Mouse (Mus musculus) urinary bladder, postnatal 4 days (tissue): ENCODE measurements around the gene Otub1.

Experiments used
- DNase-seq, 2 experiments: peaks; one replicate each; pipeline ENCODE4 v3.0.0; 2021 to 2022; ENCODE audit warnings: low spot score in 2 of 2

Gene Otub1

DNA sequence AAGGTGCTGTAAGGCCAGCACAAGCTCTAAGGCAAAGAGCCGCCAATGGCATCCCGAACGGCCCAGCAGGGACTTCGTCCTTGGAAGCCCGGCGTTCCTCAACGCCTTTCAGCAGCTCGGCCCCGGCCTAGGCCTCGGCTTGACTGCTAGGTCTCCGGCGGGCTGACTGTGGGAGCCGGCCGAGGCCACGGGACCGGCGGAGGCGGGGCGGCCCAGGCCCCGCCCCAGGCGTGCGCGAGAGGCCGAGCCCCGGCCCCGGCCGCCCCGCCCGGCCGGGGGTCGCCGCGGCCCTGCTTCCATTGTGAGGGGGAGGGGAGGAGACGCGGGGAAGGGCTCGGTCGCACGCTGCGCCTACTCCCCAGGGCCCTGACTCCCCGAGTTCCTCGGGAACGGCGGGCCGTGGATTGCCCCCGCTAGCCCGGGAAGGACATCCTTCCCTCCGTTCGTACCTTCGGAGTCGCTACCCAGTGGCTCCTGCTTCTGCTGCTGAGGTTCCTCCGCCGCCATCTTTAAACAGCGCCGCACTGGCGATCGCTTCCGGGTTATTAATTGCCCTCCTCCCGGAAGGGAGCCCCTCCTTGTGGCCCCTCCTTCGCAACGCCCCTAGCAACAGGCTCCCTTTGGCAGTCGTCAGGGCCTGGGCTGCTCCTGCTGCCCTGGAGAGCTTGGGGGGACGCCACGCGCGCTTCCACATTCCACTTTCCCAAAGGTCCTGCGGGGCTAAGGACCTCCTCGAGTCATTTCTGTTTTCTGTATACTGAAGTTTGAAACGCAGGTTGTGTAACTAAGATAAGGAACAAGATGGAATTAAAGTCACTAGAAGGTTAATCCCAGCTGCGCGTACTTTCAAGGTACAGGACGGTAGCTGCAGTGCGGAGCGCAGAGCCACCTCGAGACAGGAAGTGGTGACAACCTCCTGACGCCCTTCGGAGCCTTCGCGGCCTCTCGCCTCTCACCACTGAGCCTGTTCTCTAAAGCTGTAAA is at the start of gene Otub1:
Gene Otub1, minus strand, starts transcription at position 564 of the 984 bp plus-strand sequence.
- DNase-seq = peak; percentile 91 to 95

DNA sequence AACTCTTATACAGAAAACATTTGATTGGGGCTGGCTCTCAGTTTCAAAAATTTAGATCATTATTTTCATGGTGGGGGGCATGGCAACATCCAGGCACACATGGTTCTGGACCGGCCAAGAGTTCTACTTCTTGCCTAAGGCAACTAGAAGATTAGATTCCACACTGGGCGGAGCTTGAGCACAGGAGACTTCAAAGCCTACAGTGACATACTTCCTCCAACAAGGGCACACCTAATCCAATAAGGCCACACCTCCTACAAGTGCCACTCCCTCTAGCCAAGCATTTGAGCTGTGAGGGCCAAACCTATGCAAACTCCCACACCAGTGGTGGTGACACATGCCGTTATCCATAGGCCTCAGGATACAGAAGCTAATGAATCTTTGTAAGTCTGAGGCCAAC is 39.9 kb upstream of the Otub1 start:
- no peak for DNase-seq

DNA sequence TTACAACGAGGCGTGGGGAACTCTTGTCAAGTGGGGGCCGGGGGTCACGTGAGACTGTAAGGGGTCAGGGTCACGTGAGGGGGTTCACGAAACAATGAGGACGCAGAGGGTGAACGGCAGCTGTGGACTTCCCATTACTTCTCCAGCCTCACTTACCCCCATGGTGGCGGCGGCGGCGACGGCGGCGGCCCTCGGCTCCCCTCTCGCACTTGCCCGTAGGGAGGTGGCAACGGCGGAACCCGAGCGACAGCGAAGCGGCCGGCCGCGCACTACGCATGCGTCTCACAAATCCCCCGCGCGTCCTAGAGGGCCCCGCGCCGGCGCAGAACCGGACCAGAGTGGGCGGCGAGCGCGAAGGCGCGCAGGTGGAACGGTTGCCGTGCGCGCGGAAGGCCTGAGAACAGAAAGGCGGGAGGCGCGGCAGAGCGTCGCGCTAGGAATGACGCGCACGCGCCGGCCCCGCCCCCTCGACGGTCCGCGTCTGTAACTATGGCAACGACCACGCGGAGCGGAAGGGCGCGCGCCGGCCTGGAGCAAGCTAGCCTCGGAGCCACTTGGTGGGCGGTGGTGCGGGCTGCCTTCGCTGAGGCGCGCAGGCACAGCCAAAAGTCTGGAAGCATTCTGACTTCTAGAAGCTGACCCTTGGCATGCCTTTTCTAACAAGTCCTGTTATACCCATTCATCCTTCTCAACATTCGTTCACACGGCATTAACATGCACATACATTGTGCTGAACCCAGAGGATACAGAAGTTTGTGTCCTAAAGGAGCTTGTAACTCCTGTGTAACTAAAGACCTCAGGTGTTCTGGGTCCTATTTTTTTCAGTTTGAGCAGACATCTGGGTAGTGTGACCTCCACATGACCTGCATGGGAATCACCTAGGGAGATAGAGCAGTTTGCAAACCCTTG is 34.9 kb upstream of the Otub1 start, which contains the start of gene Naa40:
Gene Naa40, minus strand, starts transcription at position 402 of the 909 bp plus-strand sequence.
- DNase-seq = peak; percentile 88 to 93

DNA sequence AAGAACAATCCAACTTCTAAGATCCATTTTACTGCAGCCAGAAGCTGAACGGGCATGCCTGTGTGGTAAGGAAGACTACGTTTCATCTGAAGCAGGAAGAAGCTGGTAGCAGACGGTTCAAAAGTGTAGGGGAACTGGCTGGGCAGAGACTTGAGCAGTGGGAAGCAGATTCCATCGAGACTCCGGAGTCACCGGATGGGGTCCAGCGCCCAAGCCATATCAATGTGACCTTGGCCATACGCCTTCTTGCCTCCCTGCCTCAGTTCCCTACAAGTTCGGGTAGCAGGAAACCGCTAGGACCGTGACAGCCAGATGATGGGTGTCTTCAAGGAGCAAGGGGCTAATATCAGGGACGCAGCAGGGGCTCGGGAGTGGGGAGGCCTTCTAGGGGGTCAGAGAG is 34.2 kb upstream of the Otub1 start:
- DNase-seq = no peak

DNA sequence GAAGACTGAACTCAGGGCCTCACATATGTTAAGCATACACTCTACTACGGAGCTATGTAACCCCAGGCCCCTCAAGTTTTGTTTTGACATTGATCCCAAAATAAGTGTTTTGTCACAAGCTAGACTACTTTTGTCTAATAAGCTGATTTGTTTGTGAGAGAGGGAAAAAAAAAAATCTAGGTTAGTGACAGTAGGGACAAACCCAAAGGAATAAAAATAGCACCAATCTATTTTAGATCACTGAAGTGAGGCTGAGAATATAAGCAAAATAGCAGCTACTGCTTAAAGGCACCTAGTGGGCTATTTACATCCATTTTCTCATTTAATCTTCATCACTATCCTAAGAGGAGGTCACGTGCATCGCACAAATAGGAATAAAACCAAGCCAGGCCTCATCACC is 33.5 kb upstream of the Otub1 start:
- no peak for DNase-seq

DNA sequence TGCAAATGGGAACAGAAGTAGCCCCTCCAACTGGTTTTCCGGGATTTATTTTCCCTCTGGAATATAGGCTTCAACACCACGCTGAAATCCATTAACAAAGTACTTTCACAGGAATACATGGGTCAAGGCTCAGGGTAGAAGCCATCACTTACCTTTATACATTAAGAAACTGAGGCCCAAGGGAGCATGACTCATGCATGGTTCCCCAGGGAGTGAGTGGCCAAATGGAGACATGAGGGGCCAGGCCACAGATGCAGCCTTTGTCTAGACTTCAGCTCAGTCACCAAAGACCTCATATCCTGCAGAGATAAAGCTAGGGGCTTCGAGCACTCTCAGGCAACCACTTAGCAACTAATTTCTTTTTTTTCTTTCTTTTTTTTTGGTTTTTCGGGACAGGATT is 30.6 kb upstream of the Otub1 start:
- DNase-seq = no peak

DNA sequence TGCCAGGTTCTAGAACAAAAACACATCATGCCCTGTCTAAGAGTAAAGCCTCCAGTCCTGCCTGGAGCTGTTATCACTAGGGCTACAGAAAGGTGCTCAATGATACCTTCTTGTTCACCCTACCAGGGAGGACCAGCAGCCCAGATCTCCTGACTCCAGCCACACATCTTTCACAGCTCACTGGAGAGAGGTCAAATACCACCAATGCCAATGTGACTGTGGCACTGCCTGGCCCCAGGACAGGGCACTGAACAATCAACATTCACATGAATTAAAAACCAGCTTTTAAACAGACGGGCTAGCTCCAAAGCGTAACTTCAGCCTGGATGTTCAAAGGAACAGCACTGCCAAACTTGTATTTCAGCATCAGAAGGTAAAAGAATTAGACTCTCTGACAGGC is 29.9 kb upstream of the Otub1 start:
- no peak for DNase-seq

DNA sequence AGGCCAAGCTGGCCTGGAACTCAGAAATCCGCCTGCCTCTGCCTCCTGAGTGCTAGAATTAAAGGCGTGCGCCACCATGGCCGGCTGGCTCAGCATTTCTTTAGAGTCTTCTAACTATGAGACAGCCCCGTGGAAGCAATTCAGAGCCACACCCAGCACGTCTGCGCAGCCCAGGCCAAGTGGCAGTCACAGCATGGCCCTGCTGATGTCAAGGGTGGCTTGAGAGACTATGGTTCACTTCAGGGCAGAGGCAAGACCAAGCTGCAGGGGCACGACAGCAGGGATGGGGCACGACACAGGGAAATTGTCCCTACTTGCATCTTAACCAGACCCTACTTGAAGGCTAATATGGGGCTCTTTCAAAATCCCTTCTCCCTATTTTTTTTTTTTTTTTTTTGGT is 29.3 kb upstream of the Otub1 start:
- no peak for DNase-seq

DNA sequence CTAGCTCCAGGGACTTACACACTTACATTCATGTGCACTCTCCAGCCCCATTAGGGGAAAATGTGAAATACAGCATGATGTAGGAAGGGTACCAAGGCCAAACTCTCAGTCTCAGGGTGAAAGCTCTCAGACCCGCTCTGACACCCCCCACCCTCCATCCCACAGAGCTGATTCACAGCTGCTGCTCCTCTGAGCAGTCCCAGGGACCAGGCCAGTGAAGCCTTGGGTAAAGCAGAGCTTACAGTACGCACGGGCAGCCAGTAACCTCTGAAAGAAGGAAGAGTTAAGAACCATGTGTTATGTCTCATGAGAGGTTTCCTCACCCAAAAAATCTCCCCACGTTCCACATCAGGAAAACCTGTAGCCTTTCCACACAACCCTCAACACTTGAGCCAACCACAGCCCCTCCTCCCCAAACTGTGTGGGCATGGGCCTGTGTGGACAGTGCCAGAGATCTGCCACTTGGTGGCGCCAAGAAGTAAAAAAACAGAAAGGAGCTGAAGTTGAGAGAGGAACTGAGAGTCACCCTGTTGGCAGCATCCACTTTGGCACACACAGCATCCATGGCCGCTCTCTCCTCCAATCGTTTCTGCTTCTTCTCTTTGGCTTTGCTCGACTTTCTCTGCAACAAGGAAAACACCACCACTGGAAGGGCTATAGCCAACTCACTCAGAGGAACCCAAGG is 28.6 kb upstream of the Otub1 start:
- peak; percentile 70 to 75 for DNase-seq

DNA sequence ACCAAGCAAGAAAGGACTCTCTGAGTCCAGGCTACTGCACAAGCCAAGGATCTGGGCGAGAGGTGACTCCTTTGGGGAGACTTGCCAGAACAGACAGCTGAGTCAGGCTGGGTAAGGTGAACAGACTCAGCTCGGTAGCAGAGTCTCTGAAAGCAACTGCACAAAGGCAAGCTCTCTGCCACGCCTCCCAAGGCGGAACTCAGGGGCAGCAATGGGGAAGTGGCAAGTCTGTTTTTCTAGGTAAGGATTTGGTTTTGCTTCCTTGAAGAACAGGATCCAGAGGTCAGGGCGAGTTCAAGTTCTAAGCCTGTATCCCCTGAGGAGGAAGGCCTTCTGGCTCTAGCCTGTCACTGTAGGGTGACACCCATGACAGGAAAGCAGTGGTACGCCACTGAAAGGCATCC is 20.4 kb upstream of the Otub1 start:
- no peak for DNase-seq

DNA sequence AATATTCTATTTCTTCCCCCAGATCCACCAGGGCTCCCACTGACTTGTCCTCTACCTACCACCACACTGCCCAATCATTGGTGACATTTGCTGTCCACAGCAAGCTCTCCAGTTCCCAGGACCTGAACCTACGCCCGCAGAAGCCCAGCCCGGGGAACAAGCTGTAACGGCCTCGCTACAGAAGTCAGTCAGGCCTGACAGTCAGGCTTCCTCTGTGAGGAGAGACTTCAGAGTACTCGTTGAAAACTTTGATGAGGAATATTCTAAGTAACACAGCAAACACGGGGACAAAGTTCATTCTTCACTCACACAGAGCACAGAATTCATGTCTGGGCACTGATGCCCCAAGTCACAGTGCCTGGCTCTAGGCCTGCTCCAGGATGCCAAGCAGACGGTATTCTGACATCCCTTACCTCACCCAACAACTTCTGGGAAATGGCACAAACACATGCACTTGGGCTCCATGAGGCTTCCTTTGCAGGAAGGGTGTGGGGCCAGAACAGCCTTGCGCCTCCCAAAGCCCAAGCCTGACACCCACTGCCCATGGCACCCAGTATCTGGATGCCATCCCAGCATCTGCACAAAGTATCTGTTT is 19.1 kb upstream of the Otub1 start:
- no peak for DNase-seq

DNA sequence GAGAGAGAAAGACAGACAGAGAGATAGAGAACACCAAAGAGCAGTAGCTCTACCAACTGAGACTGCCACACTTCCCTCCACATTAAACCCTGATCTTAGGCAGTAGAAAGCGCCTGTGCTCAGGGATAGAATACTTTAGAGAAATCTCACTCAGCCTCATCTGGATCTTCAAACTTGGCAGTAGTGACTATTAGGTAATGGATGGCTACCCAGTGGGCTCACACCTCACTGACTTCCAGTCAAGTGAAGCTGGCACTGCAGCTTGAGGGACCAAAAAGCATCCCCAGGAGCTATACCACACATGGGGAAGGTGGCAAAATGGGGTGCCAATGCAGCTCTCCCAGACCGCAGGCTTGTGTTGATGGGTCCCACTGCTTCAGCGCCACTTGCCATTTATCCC is 18.1 kb upstream of the Otub1 start:
- DNase-seq = no peak

DNA sequence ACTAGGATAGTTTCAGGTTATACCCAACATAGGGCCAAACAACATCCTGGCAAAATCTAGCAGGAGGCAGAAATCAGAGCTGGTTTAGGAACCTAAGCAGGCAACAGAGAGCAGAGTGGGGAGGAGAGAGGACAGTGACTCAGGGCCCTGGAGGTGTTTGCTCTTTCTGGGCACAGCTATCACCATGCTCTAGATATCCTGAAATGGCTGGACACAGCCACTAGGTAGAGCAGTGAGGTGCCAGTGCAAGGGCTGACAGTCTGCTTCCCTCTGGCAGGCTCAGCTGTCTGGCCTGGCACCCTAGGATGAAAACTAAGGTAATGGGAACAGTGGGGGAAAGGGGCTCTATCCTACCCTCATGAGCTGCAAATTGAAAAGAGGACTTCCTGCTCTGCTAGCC is 17.4 kb upstream of the Otub1 start:
- DNase-seq = no peak

DNA sequence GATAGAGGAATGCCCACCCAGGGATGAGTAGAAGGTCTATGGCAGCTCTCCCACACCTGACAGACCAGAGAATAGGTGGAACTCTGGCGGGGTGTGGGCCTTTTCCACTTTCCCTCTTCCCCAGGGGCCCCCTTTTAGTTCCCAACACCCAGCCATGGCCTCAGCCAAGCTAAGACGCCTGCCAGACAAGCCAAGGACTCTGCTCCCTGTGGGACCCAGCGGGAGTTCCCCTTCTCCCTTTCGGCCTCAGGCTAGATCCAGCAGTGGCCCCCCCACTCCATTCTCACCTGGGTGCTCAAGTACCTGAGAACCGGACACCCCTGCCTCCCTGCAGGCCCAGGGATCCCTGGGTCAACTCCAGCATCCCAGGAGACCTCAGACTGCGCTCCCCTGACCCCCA is 16.1 kb upstream of the Otub1 start:
- DNase-seq = no peak

DNA sequence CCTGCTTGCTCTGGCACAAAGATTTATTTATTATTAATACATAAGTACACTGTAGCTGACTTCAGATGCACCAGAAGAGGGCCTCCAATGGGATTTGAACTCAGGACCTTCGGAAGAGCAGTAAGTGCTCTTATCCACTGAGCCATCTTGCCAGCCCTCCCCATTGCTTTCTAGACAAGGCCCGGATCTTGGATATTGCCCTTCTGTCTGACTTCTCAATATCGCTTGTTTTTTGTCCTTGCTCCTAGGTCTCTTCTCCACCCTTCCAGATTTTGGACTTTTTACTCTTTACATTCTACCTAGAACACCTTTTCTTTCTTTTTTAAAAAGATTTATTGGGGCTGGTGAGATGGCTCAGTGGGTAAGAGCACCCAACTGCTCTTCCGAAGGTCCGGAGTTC is 12.6 kb upstream of the Otub1 start:
- DNase-seq = no peak

DNA sequence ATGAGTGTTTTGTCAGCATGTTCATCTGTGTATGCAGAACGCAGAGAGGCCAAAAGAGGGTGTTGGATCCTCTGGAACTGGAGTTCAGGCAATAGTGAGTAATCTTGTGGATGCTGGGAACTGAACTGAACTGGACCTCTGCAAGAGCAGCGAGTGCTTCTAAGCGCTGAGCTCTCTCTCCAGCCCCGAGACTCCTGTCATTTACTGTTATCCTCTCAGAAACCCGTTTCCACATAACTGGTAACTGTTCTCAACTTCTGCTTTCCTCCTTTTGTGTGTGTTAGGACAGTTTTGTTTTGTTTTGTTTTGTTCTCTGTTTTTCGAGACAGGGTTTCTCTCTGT is 11.8 kb upstream of the Otub1 start:
- DNase-seq = no peak

DNA sequence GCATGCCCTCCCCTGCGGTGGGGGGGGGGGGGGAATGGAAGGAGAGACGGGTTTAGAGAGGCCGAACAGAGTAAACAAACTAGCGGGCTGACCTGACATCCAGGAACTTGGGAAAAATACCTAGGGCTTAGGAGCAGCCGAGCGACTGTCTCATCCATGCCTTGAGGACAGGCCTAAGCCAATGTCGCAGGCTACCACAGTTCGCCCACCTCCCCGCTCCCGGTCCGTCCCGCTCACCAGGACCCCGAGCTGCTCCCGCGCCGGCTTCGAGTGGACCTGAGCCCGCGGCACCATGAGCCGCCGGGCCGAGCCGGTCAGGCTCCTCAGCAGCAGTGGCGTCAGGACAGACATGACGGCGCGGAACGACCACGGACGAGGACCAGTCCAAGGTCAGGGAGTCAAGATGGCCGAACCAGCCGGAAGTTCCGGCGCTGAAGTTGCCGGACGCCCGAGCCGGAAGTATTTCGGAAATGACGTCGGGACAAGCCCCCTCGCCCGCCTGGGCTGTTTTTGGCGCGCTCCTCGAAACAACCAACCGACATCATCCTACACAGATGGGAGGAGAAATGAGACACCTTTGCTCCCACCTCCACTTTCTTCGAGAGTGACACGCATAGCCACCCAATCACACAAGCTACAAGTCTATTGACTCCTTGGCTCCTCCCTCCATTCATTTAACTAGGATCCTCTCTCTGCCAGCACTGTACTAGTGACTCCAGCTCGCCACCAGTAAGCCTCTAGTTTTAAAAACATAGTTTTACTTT is 11.2 kb upstream of the Otub1 start, which contains the start of gene Cox8a:
Gene Cox8a, minus strand, starts transcription at position 455 of the 764 bp plus-strand sequence.
- DNase-seq = peak; percentile 95 to 96

DNA sequence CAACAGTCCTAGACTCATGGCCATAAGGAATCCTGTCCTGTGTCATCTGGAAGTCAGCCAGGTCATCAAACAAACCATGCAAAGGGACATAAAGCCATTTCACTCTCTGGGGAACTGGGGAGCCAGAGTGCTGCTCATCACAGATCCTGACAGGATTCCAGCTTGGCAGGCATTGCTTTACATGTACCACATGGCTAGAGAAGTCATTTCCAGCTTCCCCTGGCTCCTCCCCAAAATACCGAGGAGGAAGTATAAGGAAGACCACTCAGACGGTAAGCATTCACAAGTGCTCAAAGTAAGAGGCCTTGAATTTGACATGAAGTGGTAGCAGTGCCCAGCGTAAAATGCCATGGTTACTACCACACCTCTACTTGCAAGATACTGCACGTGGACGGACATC is 8.4 kb upstream of the Otub1 start:
- DNase-seq = no peak

DNA sequence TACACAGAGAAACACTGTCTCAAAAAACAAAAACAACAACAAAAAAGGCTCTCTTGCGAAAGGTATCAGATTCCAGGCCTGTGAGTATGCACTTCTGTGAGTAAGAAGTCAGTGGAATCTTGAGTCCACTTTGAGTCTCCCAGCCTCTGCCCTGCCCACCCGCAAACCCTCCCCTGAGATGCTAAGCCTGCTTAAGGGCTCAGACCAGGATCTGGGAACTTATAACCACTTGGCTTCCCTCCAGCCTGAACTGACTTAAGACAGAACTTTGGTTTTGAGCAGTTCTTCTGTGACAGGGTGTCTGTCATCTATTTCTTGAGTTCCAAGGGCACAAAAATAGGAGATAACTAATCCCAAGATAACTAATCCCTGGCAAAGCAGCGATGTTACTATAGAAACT is 6.9 kb upstream of the Otub1 start:
- no peak for DNase-seq

DNA sequence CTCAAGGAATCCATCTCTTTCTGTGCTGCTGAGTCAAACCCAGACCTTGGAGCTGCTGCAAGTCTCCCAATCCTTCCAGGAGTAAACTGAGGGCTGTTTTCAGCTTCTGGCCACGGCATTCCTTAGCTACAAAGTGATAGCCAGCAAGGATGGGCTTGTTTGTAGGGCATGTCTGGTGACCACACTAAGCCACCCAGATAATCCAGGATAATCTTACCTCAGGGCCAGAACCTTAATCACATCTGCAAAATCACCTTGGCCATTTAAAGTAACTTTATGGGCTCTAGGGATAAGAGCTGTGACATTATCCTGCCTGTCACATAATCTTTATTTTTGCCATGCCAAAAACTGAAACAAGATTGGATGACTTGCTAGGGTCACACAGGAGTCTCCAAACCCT is 6.1 kb upstream of the Otub1 start:
- DNase-seq = no peak
